Mouse (Mus musculus) kidney, postnatal 0 days (tissue): Measurements from ENCODE around the gene Mphosph8. TPM values are rescaled to one million over a fixed set of nuclear protein-coding genes. Genes with fewer than 3 reads are reported as not detected.
A peak's percentile ranks its signal among the peaks of the same experiment; 100 is the strongest.

ENCODE experiments used
- ATAC-seq: fragments of 200-750 bp; cut with Nextera tagmentation; replicated peaks from 2 replicates; pipeline ENCODE4 v1.8.0; 2017; ENCODE audit warnings: low read depth, moderate number of reproducible peaks, moderate TSS enrichment, moderate library complexity; ENCODE audit not compliant: low FRiP score
- DNase-seq: peaks from one replicate; pipeline ENCODE4 v3.0.0-alpha.2; 2016; ENCODE audit warnings: low spot score
- H3K27ac ChIP-seq: fragments of 300-500 bp; sonication (generic); 2 replicates; pipeline ENCODE4 v1.5.1; 2014; ENCODE audit warnings: mild to moderate bottlenecking
- H3K27me3 ChIP-seq: fragments of 300-500 bp; sonication (generic); 2 replicates; pipeline ENCODE4 v1.6.1; 2014; ENCODE audit warnings: low read length, mixed read lengths; ENCODE audit not compliant: insufficient read depth
- H3K36me3 ChIP-seq: fragments of 300-500 bp; sonication (generic); 2 replicates; pipeline ENCODE4 v1.6.1; 2014; ENCODE audit warnings: low read length, mixed read lengths; ENCODE audit not compliant: insufficient read depth
- H3K4me1 ChIP-seq: fragments of 300-500 bp; sonication (generic); replicated peaks from 2 replicates; pipeline ENCODE4 v1.6.1; 2014; ENCODE audit warnings: antibody characterized with exemption, low read length, mixed read lengths; ENCODE audit not compliant: insufficient read depth
- H3K4me2 ChIP-seq: fragments of 300-500 bp; sonication (generic); 2 replicates; pipeline ENCODE4 v1.6.1; 2014; ENCODE audit warnings: mild to moderate bottlenecking, low read length, moderate library complexity, mixed read lengths
- H3K4me3 ChIP-seq: fragments of 300-500 bp; sonication (generic); replicated peaks from 2 replicates; pipeline ENCODE4 v1.5.1; 2014; ENCODE audit warnings: low read depth, low read length
- H3K9ac ChIP-seq: fragments of 300-500 bp; sonication (generic); 2 replicates; pipeline ENCODE4 v1.6.1; 2014; ENCODE audit warnings: low read depth, low read length
- H3K9me3 ChIP-seq: fragments of 300-500 bp; sonication (generic); replicated peaks from 2 replicates; pipeline ENCODE4 v1.6.1; 2016; ENCODE audit warnings: low read length, inconsistent platforms, mixed read lengths
- CTCF ChIP-seq: IDR thresholded peaks from 2 replicates; pipeline ENCODE4 v1.5.1; 2016; ENCODE audit warnings: antibody characterized with exemption, low read depth, mild to moderate bottlenecking, moderate library complexity
- WGBS: fragments of 180-500 bp; shearing (Covaris S2); extraction: QIAGEN DNeasy Blood & Tissue Kit; methylation state at CpG from one replicate; pipeline ENCODE4 v1.1.7; 2014; 5-methylcytosine and 5-hydroxymethylcytosine counted together
- polyA plus RNA-seq: library from polyadenylated mRNA; unstranded; fragments of >200 nt; fragmentation: Nextera tagmentation; extraction: Ambion mirVana; gene quantifications from 2 replicates; pipeline ENCODE4 v1.2.1, GENCODE M21; 2015

The Mphosph8 gene
- polyA plus RNA-seq, 1 experiment from 2014 or later = 32.0 TPM

DNA sequence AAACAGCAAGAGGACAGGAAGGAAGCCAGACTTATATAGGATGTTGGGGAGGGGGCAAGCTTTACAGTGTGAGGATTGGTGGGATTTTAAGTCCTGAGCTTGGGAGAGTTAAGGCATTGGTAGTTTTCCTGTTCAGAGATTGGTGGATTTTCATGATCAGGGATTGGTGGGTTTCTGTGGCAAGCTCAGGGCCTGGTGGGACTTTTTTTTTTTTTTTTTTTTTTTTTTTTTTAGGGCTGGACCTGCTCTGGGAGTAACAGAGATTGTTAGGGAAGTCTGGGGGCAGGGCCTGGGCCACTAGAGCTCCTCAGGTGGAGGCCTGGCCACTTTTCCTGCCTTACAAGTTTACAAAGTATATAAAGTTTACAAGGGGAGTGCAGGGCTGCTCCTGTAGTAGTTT, 18.6 kb upstream of the Mphosph8 start:
- no peak overlapping the region for H3K4me3 ChIP-seq
- H3K4me2 ChIP-seq = no peak overlapping the region
- TF ChIP-seq CTCF = no peak
- H3K27me3 ChIP-seq = no peaks in the 10 kb centered on the region
- H3K27ac ChIP-seq = no peak overlapping the region
- no peak for ATAC-seq
- H3K9ac ChIP-seq = no peak overlapping the region
- no peaks in the 10 kb centered on the region for H3K9me3 ChIP-seq
- H3K4me1 ChIP-seq = no peaks in the 10 kb centered on the region
- no peak for DNase-seq
- 0 out of 2 replicates have a peak, but pooled peaks cover 8% of the 10 kb centered on the region for H3K36me3 ChIP-seq

DNA sequence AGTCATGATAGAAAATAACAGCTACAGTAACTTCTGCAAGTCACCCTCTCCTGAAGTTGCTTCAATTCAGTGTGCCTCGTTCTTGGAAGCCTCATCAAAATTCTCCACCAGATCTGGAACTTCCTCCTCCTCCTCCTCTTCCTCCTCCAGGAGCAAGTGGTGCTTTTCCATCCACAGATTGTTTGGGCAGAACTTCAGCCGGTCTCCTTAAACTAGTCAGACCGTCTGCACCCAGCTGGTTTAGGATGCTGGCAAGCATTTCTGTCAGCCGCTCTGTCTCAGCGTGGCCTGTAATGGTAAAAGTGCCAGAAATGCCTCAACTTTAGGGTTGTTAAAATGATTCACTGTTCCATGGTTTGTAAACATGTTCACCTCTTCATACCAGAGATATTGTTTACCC, 2.4 kb upstream of the Mphosph8 start:
- H3K9ac ChIP-seq = no peak overlapping the region
- H3K4me3 ChIP-seq = no peak overlapping the region
- WGBS = 39% methylated on average over 5 of the region's 5 CpGs
- ATAC-seq (no peak), DNase-seq (no peak)
- H3K9me3 ChIP-seq = no peaks in the 10 kb centered on the region
- no peaks in the 10 kb centered on the region for H3K36me3 ChIP-seq
- peaks cover 14% of the 10 kb centered on the region for H3K4me1 ChIP-seq
- H3K27ac ChIP-seq = no peak overlapping the region
- H3K4me2 ChIP-seq = no peak overlapping the region
- TF ChIP-seq CTCF = no peak
- no peaks in the 10 kb centered on the region for H3K27me3 ChIP-seq

DNA sequence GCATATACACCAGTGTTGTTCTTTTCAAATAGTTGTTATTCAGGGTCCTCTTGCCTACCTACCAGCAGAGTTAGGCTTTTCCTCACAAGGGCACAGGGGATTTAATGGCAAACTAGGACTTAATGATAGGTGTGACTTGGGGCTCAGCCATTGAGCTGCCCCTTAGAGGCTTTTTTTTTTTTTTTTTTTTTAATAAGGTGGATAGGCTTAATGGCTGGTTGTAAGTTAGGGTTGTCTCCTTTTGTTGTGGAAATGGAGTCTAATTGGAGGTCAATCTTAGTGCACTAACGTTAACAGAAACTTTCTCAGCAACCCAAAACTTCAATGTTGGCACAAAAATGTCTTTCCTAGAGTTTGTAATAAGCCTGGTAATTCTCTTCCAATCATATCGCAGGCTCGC, 1.1 kb upstream of the Mphosph8 start:
- no peaks in the 10 kb centered on the region for H3K9me3 ChIP-seq
- peak overlapping the region; percentile 62; the same call in 1 of the 2 replicates for H3K4me2 ChIP-seq
- no peak overlapping the region for H3K27ac ChIP-seq
- no peak for ATAC-seq
- no peak for DNase-seq
- 76% methylated on average over 3 of the region's 3 CpGs for WGBS
- H3K27me3 ChIP-seq = no peaks in the 10 kb centered on the region
- peaks cover 14% of the 10 kb centered on the region for H3K4me1 ChIP-seq
- no peak overlapping the region for H3K9ac ChIP-seq
- no peak overlapping the region for H3K4me3 ChIP-seq
- 0 out of 2 replicates have a peak, but pooled peaks cover 2% of the 10 kb centered on the region for H3K36me3 ChIP-seq
- TF ChIP-seq CTCF = no peak

DNA sequence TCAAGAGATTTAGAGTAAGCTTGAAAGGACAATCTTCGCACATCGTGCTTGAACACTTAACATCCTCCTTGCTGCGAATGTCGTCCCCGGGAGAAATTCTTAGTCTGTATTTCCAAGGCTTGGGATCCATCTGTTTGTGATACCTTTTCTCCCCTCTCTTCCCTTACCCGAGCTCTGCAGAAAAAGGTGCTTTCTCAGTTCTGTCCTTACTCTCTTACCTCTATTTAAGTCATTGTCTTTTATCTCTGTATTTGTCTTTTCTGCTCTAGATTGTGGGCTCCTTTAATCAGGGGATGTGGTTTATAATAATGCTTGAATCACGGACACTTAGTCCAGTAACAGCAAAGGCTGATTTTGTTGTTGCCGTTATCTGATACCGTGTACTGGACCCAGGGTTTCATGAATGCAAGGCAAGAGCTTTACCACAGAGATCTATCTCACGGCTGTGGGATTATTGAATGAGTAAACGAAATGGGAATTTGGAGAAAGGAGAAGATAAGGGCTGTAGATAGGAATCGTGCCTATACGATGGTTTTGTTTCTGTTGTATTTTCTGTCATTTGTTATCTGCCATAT, 1.1 kb downstream of the Mphosph8 start:
- Histone ChIP-seq H3K36me3 (peaks cover 11% of the 10 kb centered on the region), H3K27ac (peak overlapping the region; percentile 96), H3K9ac (peak overlapping the region; percentile 80), H3K4me3 (peak overlapping the region; percentile 90), H3K9me3 (no peaks in the 10 kb centered on the region), H3K27me3 (no peaks in the 10 kb centered on the region), H3K4me2 (peak overlapping the region; percentile 82), H3K4me1 (peaks cover 14% of the 10 kb centered on the region)
- no peak for TF ChIP-seq CTCF
- ATAC-seq (no peak), DNase-seq (no peak)
- WGBS = 5% methylated on average over 13 of the region's 13 CpGs

DNA sequence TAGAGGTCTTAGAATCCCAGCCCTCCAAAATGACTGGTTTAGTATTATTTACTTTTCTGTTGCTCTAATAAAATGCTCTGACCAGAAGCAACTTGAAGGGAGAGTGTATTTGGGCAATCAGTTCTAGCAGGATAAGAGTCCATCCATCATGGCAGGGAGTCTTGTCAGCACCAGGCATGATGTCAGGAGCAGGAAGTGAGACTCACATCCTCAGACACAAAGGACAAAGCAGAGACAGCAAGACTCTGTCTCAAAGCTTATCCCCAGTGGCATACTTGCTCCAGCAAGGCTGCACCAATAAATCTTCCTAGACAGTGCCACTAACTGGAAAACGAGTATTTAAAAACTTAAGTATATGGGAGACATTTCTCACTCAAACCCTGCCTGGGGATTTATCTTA, 17.4 kb downstream of the Mphosph8 start:
- H3K4me3 ChIP-seq = no peak overlapping the region
- H3K36me3 ChIP-seq = peaks cover 43% of the 10 kb centered on the region
- DNase-seq (peak; percentile 42), ATAC-seq (no peak)
- TF ChIP-seq CTCF = no peak
- no peak overlapping the region for H3K4me2 ChIP-seq
- H3K9me3 ChIP-seq = no peaks in the 10 kb centered on the region
- no peaks in the 10 kb centered on the region for H3K4me1 ChIP-seq
- WGBS = 18% methylated on average over 1 of the region's 1 CpGs
- no peak overlapping the region for H3K9ac ChIP-seq
- H3K27ac ChIP-seq = no peak overlapping the region
- no peaks in the 10 kb centered on the region for H3K27me3 ChIP-seq

DNA sequence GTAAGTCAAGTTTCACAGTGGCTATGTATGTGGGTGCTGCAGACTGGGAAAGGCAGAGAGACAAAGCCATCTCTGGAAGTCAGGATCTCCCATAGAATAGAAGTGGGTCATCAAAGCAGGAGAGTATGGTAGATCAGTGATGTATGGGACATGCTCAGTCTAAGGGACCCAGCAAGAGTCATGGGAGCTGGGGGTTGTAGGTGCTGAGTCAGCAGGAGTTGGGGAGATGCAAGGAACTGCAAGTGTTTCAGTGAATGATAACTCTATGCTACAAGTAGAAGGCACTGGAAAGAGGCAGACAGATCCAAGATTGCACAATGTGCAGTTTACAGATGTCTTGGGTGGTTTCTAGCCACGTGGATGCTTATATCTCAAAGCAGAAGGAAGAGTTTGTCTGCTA, 21.1 kb downstream of the Mphosph8 start:
- Histone ChIP-seq H3K4me3 (no peak overlapping the region), H3K4me2 (no peak overlapping the region), H3K27ac (no peak overlapping the region), H3K9ac (no peak overlapping the region), H3K36me3 (peaks cover 67% of the 10 kb centered on the region), H3K27me3 (no peaks in the 10 kb centered on the region), H3K4me1 (no peaks in the 10 kb centered on the region), H3K9me3 (no peaks in the 10 kb centered on the region)
- no peak for TF ChIP-seq CTCF
- no peak for ATAC-seq
- DNase-seq = no peak
- 85% methylated on average over 1 of the region's 1 CpGs for WGBS

DNA sequence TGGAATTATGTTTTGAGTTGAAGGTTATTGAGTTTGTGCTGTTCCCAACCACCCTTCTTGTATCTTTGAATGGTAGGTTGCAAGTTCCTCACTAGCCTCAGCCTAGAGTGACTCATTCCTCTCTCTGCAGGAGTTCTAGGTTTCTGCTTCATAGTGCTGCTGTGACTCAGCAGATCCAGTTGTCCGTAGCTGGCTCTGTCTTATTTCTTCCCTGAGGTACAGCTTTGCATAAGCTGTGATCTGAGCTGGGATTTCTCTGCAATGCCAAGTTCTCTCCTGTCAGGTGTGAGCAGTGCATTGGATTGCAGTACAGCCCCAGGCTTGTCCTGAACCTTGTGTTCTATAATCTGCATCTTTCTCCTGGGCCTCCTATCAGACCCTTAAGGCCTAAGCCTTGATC, 21.7 kb downstream of the Mphosph8 start:
- Histone ChIP-seq H3K4me3 (no peak overlapping the region), H3K27ac (no peak overlapping the region), H3K4me1 (no peaks in the 10 kb centered on the region), H3K4me2 (no peak overlapping the region), H3K36me3 (peaks cover 71% of the 10 kb centered on the region), H3K27me3 (no peaks in the 10 kb centered on the region), H3K9ac (no peak overlapping the region), H3K9me3 (no peaks in the 10 kb centered on the region)
- ATAC-seq (no peak), DNase-seq (no peak)
- WGBS = 87% methylated on average over 1 of the region's 1 CpGs
- TF ChIP-seq CTCF = no peak
